Mouse (Mus musculus) heart, embryonic 11.5 days (tissue): ENCODE data around the gene Gpr37l1. TPM values are rescaled to one million over a fixed set of nuclear protein-coding genes. Genes with fewer than 3 reads are reported as not detected.
A peak's percentile ranks its signal among the peaks of the same experiment; 100 is the strongest.

Experiments
- ATAC-seq: fragments of 200-750 bp; cut with Nextera tagmentation; replicated peaks from 2 replicates; pipeline ENCODE4 v1.8.0; 2017; ENCODE audit warnings: moderate library complexity; ENCODE audit not compliant: insufficient number of reproducible peaks, low FRiP score, low TSS enrichment
- H3K27ac ChIP-seq: fragments of 300-500 bp; sonication (generic); 2 replicates; pipeline ENCODE4 v1.5.1; 2014; ENCODE audit warnings: mild to moderate bottlenecking, low read depth, low read length
- H3K27me3 ChIP-seq: fragments of 300-500 bp; sonication (generic); 2 replicates; pipeline ENCODE4 v1.6.1; 2014; ENCODE audit warnings: mild to moderate bottlenecking, low read length, mixed read lengths; ENCODE audit not compliant: control insufficient read depth, insufficient read depth
- H3K36me3 ChIP-seq: fragments of 300-500 bp; sonication (generic); 2 replicates; pipeline ENCODE4 v1.6.1; 2014; ENCODE audit warnings: mild to moderate bottlenecking, low read length, moderate library complexity, mixed read lengths; ENCODE audit not compliant: control insufficient read depth, insufficient read depth
- H3K4me1 ChIP-seq: fragments of 300-500 bp; sonication (generic); 2 replicates; pipeline ENCODE4 v1.6.1; 2014; ENCODE audit warnings: low read length; ENCODE audit not compliant: control insufficient read depth, insufficient read depth
- H3K4me2 ChIP-seq: fragments of 300-500 bp; sonication (generic); 2 replicates; pipeline ENCODE4 v1.6.1; 2014; ENCODE audit warnings: mild to moderate bottlenecking, moderate library complexity
- H3K4me3 ChIP-seq: fragments of 300-500 bp; sonication (generic); 2 replicates; pipeline ENCODE4 v1.5.1; 2014; ENCODE audit warnings: low read depth, low read length
- H3K9ac ChIP-seq: fragments of 300-500 bp; sonication (generic); 2 replicates; pipeline ENCODE4 v1.6.1; 2014; ENCODE audit warnings: mild to moderate bottlenecking, low read depth, low read length, moderate library complexity
- H3K9me3 ChIP-seq: fragments of 300-500 bp; sonication (generic); replicated peaks from 2 replicates; pipeline ENCODE4 v1.6.1; 2016; ENCODE audit warnings: low read length; ENCODE audit not compliant: control insufficient read depth
- WGBS: fragments of 180-500 bp; shearing (Covaris S2); extraction: QIAGEN DNeasy Blood & Tissue Kit; methylation state at CpG from one replicate; pipeline ENCODE4 v1.1.7; 2014; ENCODE audit not compliant: insufficient replicate concordance; 5-methylcytosine and 5-hydroxymethylcytosine counted together
- polyA plus RNA-seq: library from polyadenylated mRNA; unstranded; fragments of >200 nt; fragmentation: Nextera tagmentation; extraction: Ambion mirVana; gene quantifications from 2 replicates; pipeline ENCODE4 v1.2.1, GENCODE M21; 2014

Gpr37l1 gene
- polyA plus RNA-seq, 1 experiment from 2014 or later = not detected

DNA sequence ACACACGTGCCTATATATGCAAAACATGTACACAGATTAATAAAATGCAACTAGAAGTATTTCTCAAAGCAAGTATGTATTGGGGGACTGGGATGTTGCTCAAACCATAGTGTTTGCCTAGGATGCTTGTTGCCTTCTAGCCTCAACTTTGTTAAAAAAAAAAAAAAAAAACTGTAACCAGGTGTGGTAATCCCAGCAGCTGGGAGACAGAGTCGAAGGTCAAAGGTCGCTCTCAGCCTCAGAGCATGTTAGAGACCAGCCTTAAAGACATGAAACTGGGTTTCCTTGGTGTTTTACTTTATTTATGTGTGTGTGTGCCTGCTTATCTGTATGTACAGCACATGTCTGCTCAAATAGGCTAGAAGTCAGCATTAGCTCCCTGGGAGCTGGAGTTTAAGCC lies 7.7 kb upstream of the Gpr37l1 start:
- ATAC-seq = no peak
- Histone ChIP-seq H3K27me3 (peaks cover 3% of the 10 kb centered on the region; the same call in 1 of the 2 replicates), H3K4me2 (no peak overlapping the region), H3K4me3 (no peak overlapping the region), H3K9ac (no peak overlapping the region), H3K27ac (no peak overlapping the region), H3K9me3 (no peaks in the 10 kb centered on the region), H3K36me3 (no peaks in the 10 kb centered on the region), H3K4me1 (no peaks in the 10 kb centered on the region)
- WGBS = 78% methylated on average over 3 of the region's 3 CpGs

DNA sequence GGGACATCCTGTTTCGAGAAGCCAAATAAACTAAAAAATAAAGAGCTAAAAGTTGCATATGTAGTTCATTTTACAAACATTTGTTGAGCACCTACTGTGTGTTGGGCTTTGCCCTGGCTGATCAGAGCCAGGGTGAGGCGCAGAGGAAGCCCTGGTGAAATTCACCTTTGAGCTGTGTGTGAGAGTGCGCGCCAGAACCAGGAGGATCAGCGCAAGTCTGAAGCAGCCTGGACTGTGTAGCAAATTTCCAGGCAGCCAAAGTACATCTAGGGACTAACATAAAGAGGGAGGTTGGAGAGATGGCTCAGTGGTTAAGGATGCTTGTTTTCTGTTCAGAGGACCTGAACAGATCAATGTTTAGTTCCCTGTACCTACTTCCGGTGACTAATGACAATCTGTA lies 5.8 kb upstream of the Gpr37l1 start:
- Histone ChIP-seq H3K36me3 (no peaks in the 10 kb centered on the region), H3K4me2 (no peak overlapping the region), H3K9me3 (no peaks in the 10 kb centered on the region), H3K4me3 (no peak overlapping the region), H3K4me1 (no peaks in the 10 kb centered on the region), H3K9ac (no peak overlapping the region), H3K27ac (no peak overlapping the region), H3K27me3 (peaks cover 7% of the 10 kb centered on the region)
- WGBS = 83% methylated on average over 6 of the region's 6 CpGs
- no peak for ATAC-seq

- no peak for ATAC-seq
- 47% methylated on average over 6 of the region's 6 CpGs for WGBS
These were observed 4.5 kb upstream of the Gpr37l1 start for GRCm38 (mm10) chr1:135171984-135172383.

GRCm38 (mm10) chr1:135171202-135171601 lies 3.7 kb upstream of the Gpr37l1 start:
- no peak for ATAC-seq
- Histone ChIP-seq H3K9ac (no peak overlapping the region), H3K9me3 (no peaks in the 10 kb centered on the region), H3K36me3 (no peaks in the 10 kb centered on the region), H3K4me2 (no peak overlapping the region), H3K27ac (no peak overlapping the region), H3K27me3 (peaks cover 16% of the 10 kb centered on the region), H3K4me1 (no peaks in the 10 kb centered on the region; the same call in 1 of the 2 replicates), H3K4me3 (no peak overlapping the region)
- 76% methylated on average over 7 of the region's 7 CpGs for WGBS

More at GRCm38 (mm10) chr1:135171984-135172383, 4.5 kb upstream of the Gpr37l1 start:
- no peaks in the 10 kb centered on the region for H3K9me3 ChIP-seq
- H3K27ac ChIP-seq = no peak overlapping the region
- no peak overlapping the region for H3K9ac ChIP-seq
- H3K4me2 ChIP-seq = no peak overlapping the region
- no peaks in the 10 kb centered on the region for H3K36me3 ChIP-seq
- peaks cover 13% of the 10 kb centered on the region for H3K27me3 ChIP-seq
- H3K4me1 ChIP-seq = no peaks in the 10 kb centered on the region; the same call in 1 of the 2 replicates
- no peak overlapping the region for H3K4me3 ChIP-seq

DNA sequence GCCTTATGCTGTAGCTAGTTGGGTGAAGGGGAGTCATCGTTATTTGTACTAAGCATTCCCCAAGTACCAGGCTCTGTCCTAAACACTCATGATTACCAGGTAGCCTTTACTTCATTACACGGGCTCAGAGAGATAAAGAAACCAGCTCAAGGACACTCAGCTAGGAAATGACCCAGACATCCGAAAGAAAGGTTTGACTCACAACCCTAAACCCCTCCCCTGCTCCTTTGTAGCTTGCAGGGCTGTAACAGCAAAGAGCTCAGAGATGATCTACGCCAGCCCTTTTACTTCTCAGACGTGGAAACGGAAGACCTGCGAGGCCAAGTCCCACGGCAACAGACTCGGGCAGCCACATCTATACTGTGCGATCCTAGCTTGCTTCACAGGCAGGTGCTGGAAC lies 2.8 kb upstream of the Gpr37l1 start:
- H3K27ac ChIP-seq = no peak overlapping the region
- no peaks in the 10 kb centered on the region; the same call in 1 of the 2 replicates for H3K4me1 ChIP-seq
- H3K9ac ChIP-seq = no peak overlapping the region
- peaks cover 16% of the 10 kb centered on the region for H3K27me3 ChIP-seq
- peak overlapping the region; percentile 3; the same call in 1 of the 2 replicates for H3K4me2 ChIP-seq
- no peaks in the 10 kb centered on the region for H3K36me3 ChIP-seq
- H3K9me3 ChIP-seq = no peaks in the 10 kb centered on the region
- no peak for ATAC-seq
- 62% methylated on average over 10 of the region's 10 CpGs for WGBS
- H3K4me3 ChIP-seq = no peak overlapping the region

GRCm38 (mm10) chr1:135169556-135170224 lies 2.2 kb upstream of the Gpr37l1 start:
- Histone ChIP-seq H3K27ac (no peak overlapping the region), H3K4me3 (no peak overlapping the region), H3K36me3 (no peaks in the 10 kb centered on the region), H3K4me1 (no peaks in the 10 kb centered on the region; the same call in 1 of the 2 replicates), H3K27me3 (peaks cover 18% of the 10 kb centered on the region), H3K9ac (no peak overlapping the region), H3K4me2 (peak overlapping the region; percentile 3; the same call in 1 of the 2 replicates), H3K9me3 (no peaks in the 10 kb centered on the region)
- 43% methylated on average over 12 of the region's 12 CpGs for WGBS
- no peak for ATAC-seq

GRCm38 (mm10) chr1:135168453-135169200 lies 1.1 kb upstream of the Gpr37l1 start:
- 87% methylated on average over 10 of the region's 10 CpGs for WGBS
- H3K27me3 ChIP-seq = peaks cover 21% of the 10 kb centered on the region
- no peak overlapping the region for H3K4me3 ChIP-seq
- no peak for ATAC-seq
- H3K9me3 ChIP-seq = no peaks in the 10 kb centered on the region
- no peaks in the 10 kb centered on the region; the same call in 1 of the 2 replicates for H3K4me1 ChIP-seq
- no peak overlapping the region for H3K4me2 ChIP-seq
- no peak overlapping the region for H3K27ac ChIP-seq
- H3K9ac ChIP-seq = no peak overlapping the region
- no peaks in the 10 kb centered on the region for H3K36me3 ChIP-seq

DNA sequence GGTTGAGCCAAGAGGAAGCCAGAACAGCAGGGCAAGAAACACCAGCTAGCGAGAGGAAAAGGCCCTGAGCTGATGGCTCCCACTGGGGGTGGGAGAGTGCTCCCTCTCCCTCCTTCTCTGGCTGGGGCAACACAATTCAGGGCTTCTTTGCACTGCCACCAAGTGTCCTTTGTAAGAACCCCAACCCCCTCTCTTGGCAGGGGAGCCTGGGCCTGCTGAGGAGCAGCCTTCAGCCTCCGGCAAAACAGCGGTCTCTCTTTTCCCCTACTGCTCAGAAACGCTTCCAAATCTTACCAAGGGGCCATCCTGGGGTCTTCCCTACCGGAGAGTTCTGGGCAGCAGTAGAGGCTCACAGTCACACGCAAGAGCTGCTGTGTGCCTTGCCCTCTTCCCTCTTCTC lies 4.8 kb downstream of the Gpr37l1 start:
- ATAC-seq = no peak
- Histone ChIP-seq H3K9me3 (no peaks in the 10 kb centered on the region), H3K27ac (no peak overlapping the region), H3K4me2 (no peak overlapping the region), H3K9ac (no peak overlapping the region), H3K4me1 (no peaks in the 10 kb centered on the region; the same call in 1 of the 2 replicates), H3K4me3 (no peak overlapping the region), H3K36me3 (no peaks in the 10 kb centered on the region), H3K27me3 (peaks cover 57% of the 10 kb centered on the region)
- WGBS = 50% methylated on average over 6 of the region's 6 CpGs
